Mouse (Mus musculus) kidney, adult 2 months (tissue): Measurements from ENCODE around the gene Gm10964.

Experiments used
- CTCF ChIP-seq: fragments of 200-500 bp; conservative IDR thresholded peaks from 2 replicates; pipeline ENCODE4 v1.5.1; 2011; ENCODE audit warnings: low read depth, mild to moderate bottlenecking, control low read depth, low read length, moderate library complexity, mixed read lengths; ENCODE audit not compliant: insufficient read depth, insufficient read length
- POLR2A ChIP-seq: fragments of 200-500 bp; IDR thresholded peaks from one replicate; pipeline ENCODE4 v1.6.1; 2011; ENCODE audit warnings: low read depth, low read length, control low read depth

GRCm38 (mm10) chr3:103782844-103783609 is 43.9 kb downstream of the Gm10964 start:
- TF ChIP-seq CTCF: no peak
- no peak for TF ChIP-seq POLR2A
